Mouse (Mus musculus): ENCODE measurements around the gene Ubac1. TPM values are rescaled to one million over a fixed set of nuclear protein-coding genes. Genes with fewer than 3 reads are reported as not detected.
A peak's percentile ranks its signal among the peaks of the same experiment; 100 is the strongest.

Gene Ubac1
- polyA plus RNA-seq, 2 experiments: 320 to 504 TPM

- 40% methylated on average over 8 of the region's 8 CpGs for WGBS (ENCODE audit: insufficient replicate concordance)
- H3K27ac ChIP-seq: no peak overlapping the region
Observed at GRCm38 (mm10) chr2:26055046-26055746, 33.6 kb upstream of the Ubac1 start.

GRCm38 (mm10) chr2:26052806-26053205 lies 31.3 kb upstream of the Ubac1 start:
- 43% methylated on average over 4 of the region's 4 CpGs for WGBS (ENCODE audit: insufficient replicate concordance)
- H3K4me2 ChIP-seq (ENCODE audit: low read depth): no peak overlapping the region
- no peak overlapping the region for H3K4me3 ChIP-seq (ENCODE audit: insufficient read depth in 1 of 2, low read depth in 2 of 2, low read length in 2 of 2)
- no peaks in the 10 kb centered on the region for H3K36me3 ChIP-seq (replicated peaks; ENCODE audit: control insufficient read depth, insufficient read depth, low read depth)
- ATAC-seq (ENCODE audit: insufficient read depth) (no peak), DNase-seq (ENCODE audit: low read depth in 3 of 3, low spot score in 3 of 3) (no peak)
- H3K4me1 ChIP-seq (replicated peaks; ENCODE audit: control insufficient read depth in 2 of 2, insufficient read depth in 2 of 2, low read length in 1 of 2): peaks cover 6 to 13% of the 10 kb centered on the region in 2 experiments
- H3K9me3 ChIP-seq (ENCODE audit: control insufficient read depth, low read length): no peaks in the 10 kb centered on the region
- no peak overlapping the region for H3K9ac ChIP-seq (replicated peaks)
- no peak overlapping the region for H3K27ac ChIP-seq
- no peaks in the 10 kb centered on the region for H3K27me3 ChIP-seq (ENCODE audit: control insufficient read depth, insufficient read depth, low read length)
- TF ChIP-seq CTCF (IDR thresholded peaks at IDR 0.05; ENCODE audit: low read depth): no peak
- no peak for TF ChIP-seq EP300 (IDR thresholded peaks at IDR 0.05; ENCODE audit: low read depth)

More at GRCm38 (mm10) chr2:26055046-26055746, 33.6 kb upstream of the Ubac1 start:
- peak; percentile 81 for ATAC-seq (ENCODE audit: insufficient read depth)
- Histone ChIP-seq H3K27me3 (ENCODE audit: control insufficient read depth, insufficient read depth, low read length) (no peaks in the 10 kb centered on the region), H3K4me2 (ENCODE audit: low read depth) (no peak overlapping the region), H3K36me3 (replicated peaks; ENCODE audit: control insufficient read depth, insufficient read depth, low read depth) (no peaks in the 10 kb centered on the region), H3K9ac (replicated peaks) (no peak overlapping the region), H3K4me3 (ENCODE audit: insufficient read depth in 1 of 2, low read depth in 2 of 2, low read length in 2 of 2) (no peak overlapping the region), H3K9me3 (ENCODE audit: control insufficient read depth, low read length) (no peaks in the 10 kb centered on the region), H3K4me1 (replicated peaks; ENCODE audit: control insufficient read depth in 2 of 2, insufficient read depth in 2 of 2, low read length in 1 of 2) (no peaks in the 10 kb centered on the region)
- DNase-seq (ENCODE audit: low read depth in 3 of 3, low spot score in 3 of 3): peak in 2 of 3 experiments; percentile 53 to 60
- peak; percentile 99 for TF ChIP-seq CTCF (IDR thresholded peaks at IDR 0.05; ENCODE audit: low read depth)
- TF ChIP-seq EP300 (IDR thresholded peaks at IDR 0.05; ENCODE audit: low read depth): no peak

- 11% methylated on average over 5 of the region's 5 CpGs for WGBS (ENCODE audit: insufficient replicate concordance)
Observed at GRCm38 (mm10) chr2:26048816-26049215, 27.3 kb upstream of the Ubac1 start.

GRCm38 (mm10) chr2:26044216-26044615 lies 22.7 kb upstream of the Ubac1 start:
- no peak overlapping the region for H3K9ac ChIP-seq (replicated peaks)
- no peak overlapping the region for H3K27ac ChIP-seq
- no peak overlapping the region for H3K4me3 ChIP-seq (ENCODE audit: insufficient read depth in 1 of 2, low read depth in 2 of 2, low read length in 2 of 2)
- no peaks in the 10 kb centered on the region for H3K9me3 ChIP-seq (ENCODE audit: control insufficient read depth, low read length)
- no peaks in the 10 kb centered on the region for H3K27me3 ChIP-seq (ENCODE audit: control insufficient read depth, insufficient read depth, low read length)
- DNase-seq (ENCODE audit: low read depth in 3 of 3, low spot score in 3 of 3) (no peak), ATAC-seq (ENCODE audit: insufficient read depth) (no peak)
- H3K36me3 ChIP-seq (replicated peaks; ENCODE audit: control insufficient read depth, insufficient read depth, low read depth): no peaks in the 10 kb centered on the region
- peaks cover 19 to 33% of the 10 kb centered on the region in 2 experiments for H3K4me1 ChIP-seq (replicated peaks; ENCODE audit: control insufficient read depth in 2 of 2, insufficient read depth in 2 of 2, low read length in 1 of 2)
- TF ChIP-seq EP300 (IDR thresholded peaks at IDR 0.05; ENCODE audit: low read depth): no peak
- no peak for TF ChIP-seq CTCF (IDR thresholded peaks at IDR 0.05; ENCODE audit: low read depth)
- H3K4me2 ChIP-seq (ENCODE audit: low read depth): no peak overlapping the region
- 87% methylated on average over 9 of the region's 9 CpGs for WGBS (ENCODE audit: insufficient replicate concordance)

More at GRCm38 (mm10) chr2:26048816-26049215, 27.3 kb upstream of the Ubac1 start:
- DNase-seq (ENCODE audit: low read depth in 3 of 3, low spot score in 3 of 3) (no peak), ATAC-seq (ENCODE audit: insufficient read depth) (peak; percentile 68)
- no peaks in the 10 kb centered on the region for H3K27me3 ChIP-seq (ENCODE audit: control insufficient read depth, insufficient read depth, low read length)
- H3K27ac ChIP-seq: no peak overlapping the region
- no peaks in the 10 kb centered on the region for H3K36me3 ChIP-seq (replicated peaks; ENCODE audit: control insufficient read depth, insufficient read depth, low read depth)
- no peak overlapping the region for H3K9ac ChIP-seq (replicated peaks)
- peaks cover 6 to 13% of the 10 kb centered on the region in 2 experiments for H3K4me1 ChIP-seq (replicated peaks; ENCODE audit: control insufficient read depth in 2 of 2, insufficient read depth in 2 of 2, low read length in 1 of 2)
- no peak for TF ChIP-seq CTCF (IDR thresholded peaks at IDR 0.05; ENCODE audit: low read depth)
- TF ChIP-seq EP300 (IDR thresholded peaks at IDR 0.05; ENCODE audit: low read depth): 0 out of 2 replicates have a peak, but pooled peaks have one; percentile 46
- H3K4me3 ChIP-seq (ENCODE audit: insufficient read depth in 1 of 2, low read depth in 2 of 2, low read length in 2 of 2): no peak overlapping the region
- H3K9me3 ChIP-seq (ENCODE audit: control insufficient read depth, low read length): no peaks in the 10 kb centered on the region
- no peak overlapping the region for H3K4me2 ChIP-seq (ENCODE audit: low read depth)

- H3K4me1 ChIP-seq (replicated peaks; ENCODE audit: control insufficient read depth in 2 of 2, insufficient read depth in 2 of 2, low read length in 1 of 2): peaks cover 26 to 38% of the 10 kb centered on the region in 2 experiments
- no peak for DNase-seq (ENCODE audit: low read depth in 3 of 3, low spot score in 3 of 3)
- 60% methylated on average over 3 of the region's 3 CpGs for WGBS (ENCODE audit: insufficient replicate concordance)
- H3K4me3 ChIP-seq (ENCODE audit: insufficient read depth in 1 of 2, low read depth in 2 of 2, low read length in 2 of 2): no peak overlapping the region
- H3K27me3 ChIP-seq (ENCODE audit: control insufficient read depth, insufficient read depth, low read length): no peaks in the 10 kb centered on the region
- H3K36me3 ChIP-seq (replicated peaks; ENCODE audit: control insufficient read depth, insufficient read depth, low read depth): no peaks in the 10 kb centered on the region
- TF ChIP-seq CTCF (IDR thresholded peaks at IDR 0.05; ENCODE audit: low read depth) (no peak), EP300 (IDR thresholded peaks at IDR 0.05; ENCODE audit: low read depth) (no peak)
- H3K9ac ChIP-seq (replicated peaks): no peak overlapping the region
- peak; percentile 54; the same call in 1 of the 2 replicates for ATAC-seq (ENCODE audit: insufficient read depth)
- H3K27ac ChIP-seq: no peak overlapping the region
- H3K9me3 ChIP-seq (ENCODE audit: control insufficient read depth, low read length): no peaks in the 10 kb centered on the region
- no peak overlapping the region for H3K4me2 ChIP-seq (ENCODE audit: low read depth)
Observed at GRCm38 (mm10) chr2:26042603-26043002, 21.1 kb upstream of the Ubac1 start.
